Mouse (Mus musculus) CH12.LX (cell line): ENCODE measurements at regions not wholly inside any gene's neighbourhood (a gene's known extent, or its start where the extent isn't known, plus 50 kb on each side); places are given as distances from the start of the nearest gene placed in this dataset.

ENCODE experiments used
- DNase-seq: peaks from one replicate; pipeline ENCODE4 v3.0.0-alpha.2; 2013; ENCODE audit errors: extremely low read depth
- H3K27ac ChIP-seq: 2 replicates; pipeline ENCODE4 v1.5.1; 2012; ENCODE audit warnings: low read depth, mild to moderate bottlenecking, control low read depth, moderate library complexity; ENCODE audit not compliant: insufficient read depth
- H3K27me3 ChIP-seq: replicated peaks from 2 replicates; pipeline ENCODE3; 2012; ENCODE audit warnings: inconsistent platforms
- H3K36me3 ChIP-seq, 2 experiments: replicated peaks in 1 of 2; 2 replicates each; pipeline versions ENCODE3 to v1.6.1; 2012; ENCODE audit warnings: inconsistent platforms in 1 of 2, low read length in 1 of 2, mild to moderate bottlenecking in 1 of 2, mixed read lengths in 1 of 2, moderate library complexity in 1 of 2; ENCODE audit not compliant: control insufficient read depth in 1 of 2, insufficient read depth in 1 of 2
- H3K4me1 ChIP-seq, 2 experiments: 2 replicates each; pipeline ENCODE4 v1.6.1; 2012; ENCODE audit warnings: inconsistent platforms in 1 of 2, moderate library complexity in 1 of 2; ENCODE audit not compliant: insufficient read depth in 2 of 2, control insufficient read depth in 1 of 2
- H3K4me2 ChIP-seq: 2 replicates; pipeline ENCODE4 v1.6.1; 2012; ENCODE audit warnings: low read depth, mild to moderate bottlenecking, control low read depth; ENCODE audit not compliant: poor library complexity, insufficient read depth, severe bottlenecking
- H3K4me3 ChIP-seq, 3 experiments: fragments of 150-350 bp in 1 of 3; sonication (generic) in 1 of 3; replicated peaks in 1 of 3; 2 replicates each; pipeline versions ENCODE3 to v1.5.1; 2011 to 2012; ENCODE audit warnings: low read depth in 2 of 3, low read length in 2 of 3, mild to moderate bottlenecking in 2 of 3, moderate library complexity in 2 of 3, control low read depth in 1 of 3, improper control_type of control experiment in 1 of 3, inconsistent platforms in 1 of 3, mixed read lengths in 1 of 3; ENCODE audit not compliant: poor library complexity in 1 of 3
- H3K79me2 ChIP-seq: replicated peaks from 2 replicates; pipeline ENCODE4 v1.6.1; 2012; ENCODE audit warnings: mild to moderate bottlenecking, moderate library complexity; ENCODE audit not compliant: control insufficient read depth, poor library complexity, insufficient read depth, severe bottlenecking; ENCODE audit errors: extremely low read depth
- H3K9ac ChIP-seq: 2 replicates; pipeline ENCODE4 v1.6.1; 2012; ENCODE audit warnings: low read depth, mild to moderate bottlenecking, control low read depth, moderate library complexity; ENCODE audit not compliant: insufficient read depth
- H3K9me3 ChIP-seq: replicated peaks from 2 replicates; pipeline ENCODE3; 2012; ENCODE audit warnings: low read length, inconsistent platforms, mixed read lengths
- CHD2 ChIP-seq: IDR thresholded peaks from 2 replicates; pipeline ENCODE4 v1.6.1; 2011; ENCODE audit warnings: low read length, improper control_type of control experiment
- E2F4 ChIP-seq: IDR thresholded peaks from 2 replicates; pipeline ENCODE4 v1.6.1; 2011; ENCODE audit warnings: low read depth, low read length, improper control_type of control experiment; ENCODE audit not compliant: insufficient replicate concordance
- ELF1 ChIP-seq: IDR thresholded peaks from 2 replicates; pipeline ENCODE4 v1.6.1; 2014; ENCODE audit warnings: low read depth, mild to moderate bottlenecking, inconsistent platforms, low read length, improper control_type of control experiment
- EP300 ChIP-seq: IDR thresholded peaks from 2 replicates; pipeline ENCODE4 v1.6.1; 2011; ENCODE audit warnings: low read length, improper control_type of control experiment
- GABPA ChIP-seq: IDR thresholded peaks from 2 replicates; pipeline ENCODE4 v1.6.1; 2012; ENCODE audit warnings: low read depth, low read length, improper control_type of control experiment, inconsistent platforms; ENCODE audit not compliant: insufficient replicate concordance
- HCFC1 ChIP-seq: IDR thresholded peaks from 2 replicates; pipeline ENCODE4 v1.6.1; 2012; ENCODE audit warnings: low read depth, mild to moderate bottlenecking, inconsistent platforms, low read length, improper control_type of control experiment
- JUN ChIP-seq: IDR thresholded peaks from 2 replicates; pipeline ENCODE4 v1.6.1; 2011; ENCODE audit warnings: low read depth, mild to moderate bottlenecking, low read length, improper control_type of control experiment, moderate library complexity; ENCODE audit not compliant: insufficient read depth
- KAT2A ChIP-seq: IDR thresholded peaks from 2 replicates; pipeline ENCODE4 v1.6.1; 2012; ENCODE audit warnings: low read length, improper control_type of control experiment, inconsistent platforms; ENCODE audit not compliant: insufficient replicate concordance
- MAFK ChIP-seq: IDR thresholded peaks from 2 replicates; pipeline ENCODE4 v1.6.1; 2011; ENCODE audit warnings: low read length, improper control_type of control experiment; ENCODE audit not compliant: insufficient replicate concordance
- MAX ChIP-seq: IDR thresholded peaks from 2 replicates; pipeline ENCODE4 v1.6.1; 2011; ENCODE audit warnings: low read length, improper control_type of control experiment
- MAZ ChIP-seq: IDR thresholded peaks from 2 replicates; pipeline ENCODE4 v1.6.1; 2012; ENCODE audit warnings: low read depth, mild to moderate bottlenecking, inconsistent platforms, low read length, improper control_type of control experiment, moderate library complexity
- MXI1 ChIP-seq: IDR thresholded peaks from 2 replicates; pipeline ENCODE4 v1.6.1; 2011; ENCODE audit warnings: mild to moderate bottlenecking, low read depth, low read length, improper control_type of control experiment
- MYC ChIP-seq: IDR thresholded peaks from 2 replicates; pipeline ENCODE4 v1.6.1; 2011; ENCODE audit warnings: low read depth, mild to moderate bottlenecking, improper control_type of control experiment, low read length
- NELFE ChIP-seq: IDR thresholded peaks from 2 replicates; pipeline ENCODE4 v1.6.1; 2011; ENCODE audit warnings: low read depth, low read length, improper control_type of control experiment
- NRF1 ChIP-seq: IDR thresholded peaks from 2 replicates; pipeline ENCODE4 v1.6.1; 2014; ENCODE audit warnings: low read depth, mild to moderate bottlenecking, inconsistent platforms, low read length, improper control_type of control experiment, moderate library complexity
- POLR2AphosphoS2 ChIP-seq: IDR thresholded peaks from 2 replicates; pipeline ENCODE4 v1.6.1; 2011; ENCODE audit warnings: low read depth, low read length, improper control_type of control experiment
- RAD21 ChIP-seq: IDR thresholded peaks from 2 replicates; pipeline ENCODE4 v1.6.1; 2011; ENCODE audit warnings: low read depth, mild to moderate bottlenecking, low read length, improper control_type of control experiment, moderate library complexity
- SMC3 ChIP-seq: IDR thresholded peaks from 2 replicates; pipeline ENCODE4 v1.6.1; 2011; ENCODE audit warnings: low read depth, low read length, improper control_type of control experiment
- TBP ChIP-seq: conservative IDR thresholded peaks from 2 replicates; pipeline ENCODE4 v1.6.1; 2011; ENCODE audit warnings: low read depth, low read length, improper control_type of control experiment
- dilution Hi-C: fragments of 300-500 bp; cut with MboI; formaldehyde crosslinking; loops from 2 replicates; pipeline ENCODE4 v1.14.3; 2020; ENCODE audit warnings: low sequenced_read_pairs; ENCODE audit not compliant: extremely low pct_unique_long_range_greater_than_20kb, extremely low pct_ligation_motif_present
- in situ Hi-C: fragments of 300-500 bp; cut with MboI; formaldehyde crosslinking; loops from 3 replicates; pipeline ENCODE4 v1.14.3; 2019; ENCODE audit warnings: low sequenced_read_pairs, low pct_ligation_motif_present, low pct_unique_long_range_greater_than_20kb, mixed read lengths

DNA sequence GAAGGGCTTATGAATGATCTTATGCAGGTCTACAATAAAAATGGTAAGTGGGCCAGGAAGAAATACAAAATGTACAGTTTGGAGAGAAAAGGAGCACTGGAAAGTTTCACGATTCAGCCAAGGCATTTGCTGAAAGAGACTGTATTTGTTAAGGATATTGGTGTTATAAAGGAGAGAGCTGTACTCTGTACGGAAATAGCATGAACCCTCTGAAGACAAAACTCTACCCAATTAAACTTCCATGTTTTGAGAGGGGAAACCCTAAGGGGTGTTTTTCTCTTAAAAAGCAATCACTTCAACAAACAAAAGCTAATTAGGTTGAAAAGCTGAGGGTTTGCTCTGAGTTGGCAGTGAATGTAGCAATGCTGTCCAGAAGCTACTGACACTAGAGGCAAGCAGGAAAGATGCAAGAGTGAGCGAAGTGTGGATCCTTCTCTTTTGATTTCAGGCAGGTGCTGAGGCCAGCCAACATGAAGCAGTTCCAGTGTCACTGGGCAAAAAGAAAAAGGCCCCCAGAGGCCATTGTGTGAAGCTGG lies 378.2 kb downstream of the Prdm13 start:
- no peak overlapping the region for H3K27ac ChIP-seq
- TF ChIP-seq NRF1 (no peak), TBP (no peak), JUN (no peak), MXI1 (no peak), KAT2A (no peak)
- no peak overlapping the region for H3K9ac ChIP-seq
- no peak for DNase-seq
- no peaks in the 10 kb centered on the region for H3K4me1 ChIP-seq
- dilution Hi-C loops (no loop called here), in situ Hi-C loops (no loop called here)
- H3K4me3 ChIP-seq, result no peak overlapping the region
- no peaks in the 10 kb centered on the region for H3K9me3 ChIP-seq
- no peaks in the 10 kb centered on the region for H3K79me2 ChIP-seq
- no peak overlapping the region for H3K4me2 ChIP-seq
- H3K27me3 ChIP-seq, result no peaks in the 10 kb centered on the region
- no peaks in the 10 kb centered on the region for H3K36me3 ChIP-seq

DNA sequence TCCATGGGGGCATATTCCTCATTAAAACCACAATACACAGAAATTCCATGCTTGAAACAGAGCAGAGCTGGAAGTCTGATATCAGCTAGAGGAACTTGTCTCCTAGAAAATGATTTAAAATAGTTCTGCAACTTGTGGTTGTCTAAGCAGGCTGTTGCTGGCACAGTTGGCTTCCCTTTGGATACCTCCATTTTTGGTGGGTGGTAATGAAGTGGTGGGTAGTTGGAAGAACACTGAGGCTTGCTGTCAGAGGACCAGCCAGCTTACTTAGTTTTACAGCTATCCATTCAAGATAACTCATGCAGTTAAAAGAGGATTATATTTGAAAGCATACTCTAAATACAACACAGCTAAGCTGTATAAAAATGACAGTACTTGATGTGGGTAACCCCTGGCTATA lies 385.6 kb downstream of the Prdm13 start:
- DNase-seq, result no peak
- H3K4me3 ChIP-seq, result no peak overlapping the region
- no peak overlapping the region for H3K4me2 ChIP-seq
- H3K27ac ChIP-seq, result no peak overlapping the region
- no peak overlapping the region for H3K9ac ChIP-seq
- TF ChIP-seq RAD21, result no peak
- TF ChIP-seq POLR2AphosphoS2, result no peak
- no peak for TF ChIP-seq NELFE
- no peak for TF ChIP-seq MAFK
- TF ChIP-seq HCFC1, result no peak
- no peak for TF ChIP-seq EP300
- no peak for TF ChIP-seq SMC3
- TF ChIP-seq E2F4, result no peak
- TF ChIP-seq MAX, result no peak
- TF ChIP-seq GABPA, result no peak
- TF ChIP-seq MYC, result no peak
- no peak for TF ChIP-seq CHD2
- no peak for TF ChIP-seq ELF1
- TF ChIP-seq JUN, result no peak
- no peak for TF ChIP-seq NRF1
- no peak for TF ChIP-seq MAZ
- no peaks in the 10 kb centered on the region for H3K79me2 ChIP-seq
- H3K9me3 ChIP-seq, result no peaks in the 10 kb centered on the region
- dilution Hi-C loops, result no loop called here
- in situ Hi-C loops, result no loop called here
- no peaks in the 10 kb centered on the region for H3K27me3 ChIP-seq
- no peaks in the 10 kb centered on the region for H3K4me1 ChIP-seq
- H3K36me3 ChIP-seq, result no peaks in the 10 kb centered on the region
